ENCODE assay signal across 8 mouse cellular contexts in the genomic region with DNA sequence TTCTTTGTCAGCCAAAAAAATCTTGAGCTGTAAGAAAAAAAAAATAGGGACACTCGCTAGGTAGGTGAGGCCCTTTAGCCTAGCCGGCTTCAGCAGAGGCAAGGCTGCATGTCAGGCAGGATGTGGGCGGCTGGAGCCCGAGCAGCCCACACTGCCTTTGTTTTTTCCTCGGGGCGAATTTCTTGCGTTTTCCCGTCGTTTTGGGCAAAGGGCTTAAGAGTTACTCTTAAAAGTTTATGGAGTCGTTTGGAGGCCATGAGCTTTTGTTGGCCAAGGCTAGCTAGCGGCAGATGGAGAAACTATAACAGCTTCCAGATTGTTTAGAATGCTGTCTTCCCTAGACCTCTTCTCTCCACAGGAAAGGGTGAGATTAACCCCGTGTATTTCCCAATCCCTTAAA. TPM values are rescaled to one million over a fixed set of nuclear protein-coding genes. Genes with fewer than 3 reads are reported as not detected.
A peak's percentile ranks its signal among the peaks of the same experiment; 100 is the strongest.
DNase-seq lines count a peak whose midpoint lies in the region; ATAC-seq and TF ChIP-seq lines count a peak whose summit lies in the region.

No protein-coding gene starts in this region.

- 3% methylated on average over 12 of the region's 12 CpGs for WGBS in heart, embryonic 14.5 days
- 7% methylated on average over 12 of the region's 12 CpGs for WGBS in forebrain, embryonic 13.5 days
- WGBS in liver, embryonic 14.5 days (ENCODE audit: insufficient replicate concordance) = 6% methylated on average over 12 of the region's 12 CpGs

- H3K9ac ChIP-seq in heart, embryonic 14.5 days (ENCODE audit: low read length) = peak overlapping the region; percentile 85
- H3K9ac ChIP-seq in ES-E14 (ENCODE audit: insufficient read depth, low read depth, low read length, poor library complexity, severe bottlenecking) = peak overlapping the region; percentile 76; the same call in 1 of the 2 replicates
- H3K9ac ChIP-seq in forebrain, embryonic 13.5 days = peak overlapping the region; percentile 77
- peak overlapping the region; percentile 48; the same call in 1 of the 2 replicates for H3K9ac ChIP-seq in liver, embryonic 14.5 days (replicated peaks)

- no peak for TF ChIP-seq EP300 in liver, embryonic 14.5 days (IDR thresholded peaks at IDR 0.05; ENCODE audit: low read depth)

- H3K9me3 ChIP-seq in heart, embryonic 14.5 days (ENCODE audit: control insufficient read depth, low read length) = no peaks in the 10 kb centered on the region
- H3K9me3 ChIP-seq in ES-E14 (ENCODE audit: control insufficient read depth, insufficient read depth, low read depth, low read length) = no peaks in the 10 kb centered on the region
- H3K9me3 ChIP-seq in forebrain, embryonic 13.5 days (replicated peaks) = no peaks in the 10 kb centered on the region
- H3K9me3 ChIP-seq in liver, embryonic 14.5 days (ENCODE audit: control insufficient read depth, low read length) = no peaks in the 10 kb centered on the region

- no peak; the same call in 1 of the 2 replicates for ATAC-seq in heart, embryonic 14.5 days (ENCODE audit: insufficient number of reproducible peaks, insufficient read depth, low FRiP score, low read depth)
- no peak for ATAC-seq in forebrain, embryonic 13.5 days
- no peak for ATAC-seq in liver, embryonic 14.5 days (ENCODE audit: insufficient read depth)

- H3K36me3 ChIP-seq in heart, embryonic 14.5 days (ENCODE audit: control insufficient read depth, insufficient read depth, low read length) = peaks cover 48% of the 10 kb centered on the region
- peaks cover 20% of the 10 kb centered on the region for H3K36me3 ChIP-seq in ES-E14 (ENCODE audit: control insufficient read depth, insufficient read depth, low read length, poor library complexity, severe bottlenecking)
- H3K36me3 ChIP-seq in forebrain, embryonic 13.5 days (ENCODE audit: poor library complexity, severe bottlenecking) = peaks cover 23% of the 10 kb centered on the region
- peaks cover 6% of the 10 kb centered on the region for H3K36me3 ChIP-seq in liver, embryonic 14.5 days (replicated peaks; ENCODE audit: control insufficient read depth, insufficient read depth, low read depth)

- peaks cover 5 to 14% of the 10 kb centered on the region in 2 experiments; a peak in 3 of 4 replicates for H3K4me1 ChIP-seq in heart, embryonic 14.5 days (ENCODE audit: control insufficient read depth in 2 of 2, insufficient read depth in 2 of 2, low read length in 2 of 2)
- H3K4me1 ChIP-seq in ES-E14 (ENCODE audit: control insufficient read depth in 2 of 2, insufficient read depth in 2 of 2, low read length in 2 of 2, poor library complexity in 1 of 2) = peaks cover 4 to 5% of the 10 kb centered on the region in 2 experiments; a peak in 2 of 4 replicates
- H3K4me1 ChIP-seq in forebrain, embryonic 13.5 days = peaks cover 34% of the 10 kb centered on the region
- peaks cover 0 to 7% of the 10 kb centered on the region in 2 experiments; a peak in 2 of 4 replicates for H3K4me1 ChIP-seq in liver, embryonic 14.5 days (replicated peaks; ENCODE audit: control insufficient read depth in 2 of 2, insufficient read depth in 2 of 2, low read length in 1 of 2)

- no peaks in the 10 kb centered on the region for H3K27me3 ChIP-seq in heart, embryonic 14.5 days (ENCODE audit: control insufficient read depth, insufficient read depth, low read length)
- H3K27me3 ChIP-seq in forebrain, embryonic 13.5 days = no peaks in the 10 kb centered on the region; the same call in 1 of the 2 replicates
- H3K27me3 ChIP-seq in liver, embryonic 14.5 days (ENCODE audit: control insufficient read depth, insufficient read depth, low read length) = no peaks in the 10 kb centered on the region

- no peak for DNase-seq in heart, adult 11 months
- no peak for DNase-seq in ES-E14 (ENCODE audit: low read depth, low spot score)
- no peak for DNase-seq in liver, embryonic 14.5 days (ENCODE audit: low read depth in 3 of 3, low spot score in 3 of 3)
- DNase-seq in thymus, postnatal 14 days = peak; percentile 33
- no peak for DNase-seq in adrenal gland, adult (ENCODE audit: inconsistent age in 2 of 2, low spot score in 1 of 2)
- DNase-seq in left cerebral cortex, postnatal 10 days (ENCODE audit: extremely low spot score in 1 of 2, low spot score in 2 of 2) = no peak

- peak overlapping the region; percentile 77 to 86 for H3K27ac ChIP-seq in heart, embryonic 14.5 days (replicated peaks in 1 of 2; ENCODE audit: control insufficient read depth in 1 of 2, insufficient read depth in 1 of 2, low read depth in 2 of 2, low read length in 2 of 2)
- H3K27ac ChIP-seq in ES-E14 (ENCODE audit: insufficient read depth, low read depth, low read length, poor library complexity, severe bottlenecking) = no peak overlapping the region
- no peak overlapping the region; the same call in 1 of the 2 replicates for H3K27ac ChIP-seq in forebrain, embryonic 13.5 days
- no peak overlapping the region for H3K27ac ChIP-seq in liver, embryonic 14.5 days

- no peak for TF ChIP-seq CTCF in liver, embryonic 14.5 days (IDR thresholded peaks at IDR 0.05; ENCODE audit: low read depth)

- intact Hi-C loops in left cerebral cortex, postnatal 10 days (cut with DNase I) = no loop called here

- H3K4me3 ChIP-seq in heart, embryonic 14.5 days (ENCODE audit: control insufficient read depth in 1 of 2, insufficient read depth in 1 of 2, low read depth in 1 of 2, low read length in 2 of 2) = peak overlapping the region; percentile 76 to 79
- H3K4me3 ChIP-seq in ES-E14 (ENCODE audit: insufficient read depth in 1 of 2, low read depth in 1 of 2, low read length in 2 of 2, poor library complexity in 1 of 2, severe bottlenecking in 1 of 2) = peak overlapping the region; percentile 77 to 79
- H3K4me3 ChIP-seq in forebrain, embryonic 13.5 days = peak overlapping the region; percentile 57
- peak overlapping the region; percentile 57 to 66 for H3K4me3 ChIP-seq in liver, embryonic 14.5 days (ENCODE audit: insufficient read depth in 1 of 2, low read depth in 2 of 2, low read length in 2 of 2)

- peak overlapping the region; percentile 90 for H3K4me2 ChIP-seq in heart, embryonic 14.5 days (ENCODE audit: low read length)
- H3K4me2 ChIP-seq in forebrain, embryonic 13.5 days = peak overlapping the region; percentile 86
- H3K4me2 ChIP-seq in liver, embryonic 14.5 days (ENCODE audit: low read depth) = peak overlapping the region; percentile 74

- in situ Hi-C loops in ES-E14 (cut with MboI; ENCODE audit: low sequenced_read_pairs in 2 of 2, unreplicated experiment in 2 of 2) = no loop called here

TF ChIP-seq in ES-E14, 5 proteins besides CTCF, POLR2A, EP300 and RAD21:
- no peak for TF ChIP-seq ZC3H11A (IDR thresholded peaks at IDR 0.05; ENCODE audit: borderline replicate concordance, low read depth, low read length)
- TF ChIP-seq HCFC1 (IDR thresholded peaks at IDR 0.05; ENCODE audit: borderline replicate concordance, insufficient read depth, low read length) = no peak
- TF ChIP-seq CHD2 (IDR thresholded peaks at IDR 0.05; ENCODE audit: low read depth, low read length) = no peak
- TF ChIP-seq MAFK (IDR thresholded peaks at IDR 0.05; ENCODE audit: insufficient read depth, low read depth, low read length) = no peak
- TF ChIP-seq ZNF384 (IDR thresholded peaks at IDR 0.05; ENCODE audit: low read depth, low read length) = no peak

RNA-seq across cellular contexts. Expression of gene Lxn, which starts 0.7 kb away (rescaled TPM):
- 79.8 and 96.9 TPM in 2 replicates for polyA plus RNA-seq in heart, embryonic 14.5 days (2014; fragmentation: Nextera tagmentation; extraction: Ambion mirVana)
- 3.7 and 6.3 TPM in 2 replicates for total RNA-seq in ES-E14 (2012; rRNA removed)
- polyA plus RNA-seq in forebrain, embryonic 13.5 days (2015; fragmentation: Nextera tagmentation; extraction: Ambion mirVana) = 54.2 and 60.0 TPM in 2 replicates
- polyA plus RNA-seq in liver, embryonic 14.5 days (2012; rRNA removed) = 2.4 and 4.1 TPM in 2 replicates
- 9.9 and 10.2 TPM in 2 replicates for polyA plus RNA-seq in liver, embryonic 14.5 days (2014; fragmentation: Nextera tagmentation; extraction: Ambion mirVana)
- total RNA-seq in left cerebral cortex, postnatal 10 days (2021) = 10 to 100 TPM; 47.7 to 52.1 TPM

RNA-seq across cellular contexts. Expression of gene Gfm1, which starts 33.1 kb away (rescaled TPM):
- 117 and 123 TPM in 2 replicates for polyA plus RNA-seq in heart, embryonic 14.5 days (2014; fragmentation: Nextera tagmentation; extraction: Ambion mirVana)
- total RNA-seq in ES-E14 (2012; rRNA removed) = 88.2 and 89.2 TPM in 2 replicates
- polyA plus RNA-seq in forebrain, embryonic 13.5 days (2015; fragmentation: Nextera tagmentation; extraction: Ambion mirVana) = 38.2 and 39.3 TPM in 2 replicates
- polyA plus RNA-seq in liver, embryonic 14.5 days (2012; rRNA removed) = 8.5 and 17.0 TPM in 2 replicates
- polyA plus RNA-seq in liver, embryonic 14.5 days (2014; fragmentation: Nextera tagmentation; extraction: Ambion mirVana) = 32.6 and 37.8 TPM in 2 replicates
- total RNA-seq in left cerebral cortex, postnatal 10 days (2021) = 10 to 100 TPM; 46.3 to 48.6 TPM

RNA-seq across cellular contexts. Expression of gene Rarres1, which starts 52.3 kb away (rescaled TPM):
- polyA plus RNA-seq in heart, embryonic 14.5 days (2014; fragmentation: Nextera tagmentation; extraction: Ambion mirVana) = 1.5 and 1.7 TPM in 2 replicates
- 0.36 and 0.37 TPM in 2 replicates for total RNA-seq in ES-E14 (2012; rRNA removed)
- 0.53 and 0.74 TPM in 2 replicates for polyA plus RNA-seq in forebrain, embryonic 13.5 days (2015; fragmentation: Nextera tagmentation; extraction: Ambion mirVana)
- 1.3 TPM in 2 replicates for polyA plus RNA-seq in liver, embryonic 14.5 days (2012; rRNA removed)
- 1.5 and 2.2 TPM in 2 replicates for polyA plus RNA-seq in liver, embryonic 14.5 days (2014; fragmentation: Nextera tagmentation; extraction: Ambion mirVana)
- total RNA-seq in left cerebral cortex, postnatal 10 days (2021) = 1 to 10 TPM; 1.5 to 1.6 TPM

Comparison
In these comparisons a context has a peak if more than half of its experiments do, and no peak if none do; other contexts are left out.
1. H3K27ac ChIP-seq: peak in heart, embryonic 14.5 days (2 of 2); none in ES-E14 (single experiment), forebrain, embryonic 13.5 days (single experiment) and liver, embryonic 14.5 days (single experiment).
2. Peak in every context shown above with its lines, with median percentiles within 50 percentile points of each other: H3K4me2 ChIP-seq, H3K4me3 ChIP-seq and H3K9ac ChIP-seq.